Mouse (Mus musculus): ENCODE measurements at regions not wholly inside any gene's neighbourhood (a gene's known extent, or its start where the extent isn't known, plus 50 kb on each side); places are given as distances from the start of the nearest gene placed in this dataset.

DNA sequence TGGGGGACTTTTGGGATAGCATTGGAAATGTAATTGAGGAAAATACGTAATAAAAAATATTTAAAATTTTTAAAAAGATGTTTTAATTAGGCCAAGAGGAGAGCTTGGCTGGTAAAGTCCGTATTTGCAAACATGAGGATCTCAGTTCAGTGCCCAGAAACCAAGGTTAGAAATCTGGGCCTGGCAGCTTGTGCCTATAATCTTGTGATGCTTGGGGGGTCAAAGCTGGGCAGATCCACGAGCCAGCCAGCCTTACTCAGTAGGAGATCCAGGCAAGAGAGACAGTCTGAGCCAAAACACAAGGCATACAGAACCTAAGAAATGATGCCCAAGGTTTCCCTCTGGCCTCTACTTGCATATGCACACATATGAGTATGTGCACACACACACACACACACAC lies 54.1 kb upstream of the Cxadr start:
- no peak for TF ChIP-seq POLR2A (IDR thresholded peaks at IDR 0.05; ENCODE audit: control insufficient read depth, low read depth, low read length)
- TF ChIP-seq CTCF (IDR thresholded peaks at IDR 0.05; ENCODE audit: control insufficient read depth, insufficient read depth, insufficient replicate concordance, low read depth, low read length): no peak
